Mouse (Mus musculus) telencephalon, adult 2 months (tissue): ENCODE measurements around the gene Pmepa1.

Source experiments
- DNase-seq: peaks from one replicate; pipeline ENCODE4 v3.0.0-alpha.2; 2011; ENCODE audit warnings: low read depth, low spot score

Gene Pmepa1

DNA sequence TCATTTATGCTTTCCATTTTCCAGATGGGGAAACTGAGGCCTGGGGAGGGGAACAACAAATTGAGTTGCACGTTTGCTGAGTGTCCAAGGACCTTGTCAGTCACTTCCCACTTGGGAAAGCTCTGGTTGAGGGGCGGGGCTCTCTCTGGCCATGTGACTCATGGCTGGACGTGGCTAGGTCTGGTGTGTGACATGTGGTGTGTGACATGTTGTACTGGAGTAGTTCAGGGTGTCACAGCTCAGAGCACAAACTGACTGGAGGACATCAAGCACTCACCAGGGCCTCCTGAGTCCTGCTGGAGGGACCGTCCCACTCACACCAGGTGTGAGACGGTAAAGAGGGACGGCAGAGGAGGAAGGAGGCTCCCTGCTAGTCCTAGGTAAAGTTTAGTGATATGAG lies 91.1 kb downstream of the Pmepa1 start:
- no peak for DNase-seq

GRCm38 (mm10) chr2:173184475-173185080 lies 91.8 kb downstream of the Pmepa1 start:
- DNase-seq: no peak

DNA sequence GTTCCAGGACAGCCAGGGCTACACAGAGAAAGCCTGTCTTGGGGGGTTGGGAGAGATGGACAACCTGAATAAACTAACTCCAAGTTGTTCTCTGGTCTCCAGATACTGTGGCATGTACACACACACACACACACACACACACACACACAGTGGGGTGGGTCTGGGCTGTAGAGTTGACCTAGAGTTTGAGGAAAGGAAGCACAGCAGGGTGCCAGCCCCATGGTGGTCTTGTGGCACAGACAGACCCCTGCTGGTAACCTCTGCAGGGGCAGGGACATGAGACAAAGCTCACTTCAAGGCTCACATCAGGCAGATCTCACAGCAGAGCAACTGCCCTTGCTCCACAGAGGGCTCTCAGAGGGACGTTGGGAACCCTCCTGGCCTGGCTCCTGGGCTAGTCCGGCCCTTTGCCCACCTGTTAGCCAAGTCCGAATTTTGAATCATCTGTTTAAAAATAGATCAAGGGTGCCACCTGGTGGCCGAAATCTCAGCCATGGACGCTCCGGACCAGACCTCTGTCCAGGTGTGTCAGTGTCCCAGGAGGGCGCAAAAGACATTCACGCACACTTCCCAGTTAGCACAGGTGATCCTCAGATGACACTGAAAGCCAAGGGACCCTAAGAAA lies 92.4 kb downstream of the Pmepa1 start:
- no peak for DNase-seq

- no peak for DNase-seq
These were observed 93.0 kb downstream of the Pmepa1 start for GRCm38 (mm10) chr2:173183311-173183710.

- no peak for DNase-seq
These were observed 93.5 kb downstream of the Pmepa1 start for GRCm38 (mm10) chr2:173182796-173183195.

GRCm38 (mm10) chr2:173181901-173182300 lies 94.4 kb downstream of the Pmepa1 start:
- DNase-seq: no peak

DNA sequence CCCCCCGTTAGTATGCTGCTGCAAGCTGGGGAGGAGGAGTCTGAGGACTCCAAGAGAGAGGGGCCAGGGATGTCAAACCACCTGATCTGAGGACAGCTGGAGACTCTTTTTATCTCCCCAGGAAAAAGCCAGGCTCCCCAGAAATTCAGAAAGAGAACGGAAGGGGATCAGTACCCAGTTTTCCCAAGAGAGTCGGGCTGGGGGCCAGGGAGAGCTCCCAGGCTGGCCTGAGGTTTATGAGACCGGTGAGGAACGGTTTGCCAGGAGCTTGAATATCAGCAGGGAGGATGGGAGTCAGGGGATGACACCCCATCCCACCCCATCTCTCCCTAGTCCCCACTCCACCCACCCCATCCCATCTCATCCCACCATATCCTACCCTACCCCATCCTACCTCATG lies 94.8 kb downstream of the Pmepa1 start:
- DNase-seq: no peak

- no peak for DNase-seq
These were observed 95.5 kb downstream of the Pmepa1 start for GRCm38 (mm10) chr2:173180721-173181388.

- DNase-seq: no peak
These were observed 96.3 kb downstream of the Pmepa1 start for GRCm38 (mm10) chr2:173180026-173180425.

GRCm38 (mm10) chr2:173179046-173179445 lies 97.3 kb downstream of the Pmepa1 start:
- no peak for DNase-seq

DNA sequence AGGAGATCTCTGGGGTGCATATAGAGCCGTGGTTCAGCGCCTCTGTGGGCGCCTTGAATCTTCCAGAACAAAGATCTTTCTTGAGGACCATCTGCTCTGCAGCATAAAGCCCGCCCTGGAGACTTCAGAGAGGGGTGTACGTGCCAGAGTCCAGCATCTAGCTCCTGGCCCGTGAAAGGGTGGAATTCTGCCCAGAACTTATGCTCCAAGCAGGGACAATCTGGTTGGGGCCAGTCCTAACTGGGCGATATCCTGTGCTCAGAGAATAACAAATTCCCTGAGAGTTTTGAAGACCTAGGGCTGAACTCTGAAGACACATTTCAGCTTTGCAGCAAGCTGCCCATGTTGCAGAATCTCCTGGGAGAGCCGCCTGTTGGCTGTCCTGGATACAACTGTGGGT lies 98.4 kb downstream of the Pmepa1 start:
- DNase-seq: no peak

GRCm38 (mm10) chr2:173177481-173177880 lies 98.9 kb downstream of the Pmepa1 start:
- no peak for DNase-seq

- DNase-seq: no peak
These were observed 100.6 kb downstream of the Pmepa1 start for GRCm38 (mm10) chr2:173175703-173176102.

- no peak for DNase-seq
These were observed 101.8 kb downstream of the Pmepa1 start for GRCm38 (mm10) chr2:173174569-173174968.
